Mouse (Mus musculus) midbrain, embryonic 14.5 days (tissue): ENCODE measurements around the gene BC030499. TPM values are rescaled to one million over a fixed set of nuclear protein-coding genes. Genes with fewer than 3 reads are reported as not detected.
"Not testable (repeated sequence)": the region's sequence is repeated elsewhere in the genome, so short reads cannot be mapped to it uniquely, and the experiment has no call there.

Experiments
- ATAC-seq: fragments of 200-750 bp; cut with Nextera tagmentation; 2 replicates; pipeline ENCODE4 v1.8.0; 2017; ENCODE audit warnings: moderate number of reproducible peaks, moderate library complexity; ENCODE audit not compliant: low FRiP score, low TSS enrichment
- DNase-seq: peaks from one replicate; pipeline ENCODE4 v3.0.0-alpha.2; 2015
- H3K27ac ChIP-seq: fragments of 300-500 bp; sonication (generic); replicated peaks from 2 replicates; pipeline ENCODE4 v1.5.1; 2014; ENCODE audit warnings: mild to moderate bottlenecking, low read depth, low read length, moderate library complexity
- H3K27me3 ChIP-seq: fragments of 300-500 bp; sonication (generic); 2 replicates; pipeline ENCODE4 v1.6.1; 2014; ENCODE audit warnings: low read length, control low read depth, mixed read lengths; ENCODE audit not compliant: control insufficient read depth, insufficient read depth
- H3K36me3 ChIP-seq: fragments of 300-500 bp; sonication (generic); 2 replicates; pipeline ENCODE4 v1.6.1; 2014; ENCODE audit warnings: low read length, control low read depth; ENCODE audit not compliant: control insufficient read depth, insufficient read depth
- H3K4me1 ChIP-seq: fragments of 300-500 bp; sonication (generic); 2 replicates; pipeline ENCODE4 v1.6.1; 2014; ENCODE audit warnings: mild to moderate bottlenecking, antibody characterized with exemption, low read length, control low read depth; ENCODE audit not compliant: control insufficient read depth, insufficient read depth
- H3K4me2 ChIP-seq: fragments of 300-500 bp; sonication (generic); 2 replicates; pipeline ENCODE4 v1.6.1; 2014; ENCODE audit warnings: mild to moderate bottlenecking, low read length, moderate library complexity
- H3K4me3 ChIP-seq: fragments of 300-500 bp; sonication (generic); replicated peaks from 2 replicates; pipeline ENCODE4 v1.5.1; 2014; ENCODE audit warnings: low read depth, low read length
- H3K9ac ChIP-seq: fragments of 300-500 bp; sonication (generic); replicated peaks from 2 replicates; pipeline ENCODE4 v1.6.1; 2014; ENCODE audit warnings: mild to moderate bottlenecking, low read length, moderate library complexity
- H3K9me3 ChIP-seq: fragments of 300-500 bp; sonication (generic); 2 replicates; pipeline ENCODE4 v1.6.1; 2016; ENCODE audit warnings: low read length, control low read depth, mixed read lengths; ENCODE audit not compliant: control insufficient read depth
- WGBS: fragments of 180-500 bp; shearing (Covaris S2); extraction: QIAGEN DNeasy Blood & Tissue Kit; methylation state at CpG from one replicate; pipeline ENCODE4 v1.1.7; 2014; 5-methylcytosine and 5-hydroxymethylcytosine counted together
- polyA plus RNA-seq: library from polyadenylated mRNA; unstranded; fragments of >200 nt; fragmentation: Nextera tagmentation; extraction: Ambion mirVana; gene quantifications from 2 replicates; pipeline ENCODE4 v1.2.1, GENCODE M21; 2014

The BC030499 gene
- polyA plus RNA-seq, 1 experiment from 2014 or later, result 0.34 TPM

GRCm38 (mm10) chr11:78261380-78262352 is 29.0 kb upstream of the BC030499 start, which contains the start of gene 2610507B11Rik:
Gene 2610507B11Rik, plus strand, starts transcription at chr11:78261752.
- H3K27ac ChIP-seq, result peak within 1 kb of the TSS; percentile 82
- H3K4me3 ChIP-seq, result peak within 1 kb of the TSS; percentile 87
- under 1% methylated on average over 96 of the region's 115 CpGs for WGBS
- peaks cover 30% of the 10 kb centered on the region for H3K36me3 ChIP-seq
- H3K27me3 ChIP-seq, result no peaks in the 10 kb centered on the region
- H3K4me1 ChIP-seq, result 0 out of 2 replicates have a peak, but pooled peaks cover 4% of the 10 kb centered on the region
- H3K4me2 ChIP-seq, result peak within 1 kb of the TSS; percentile 81
- H3K9me3 ChIP-seq, result no peaks in the 10 kb centered on the region
- H3K9ac ChIP-seq, result peak within 1 kb of the TSS; percentile 76
- DNase-seq (peak; percentile 98), ATAC-seq (peak; percentile 97)

DNA sequence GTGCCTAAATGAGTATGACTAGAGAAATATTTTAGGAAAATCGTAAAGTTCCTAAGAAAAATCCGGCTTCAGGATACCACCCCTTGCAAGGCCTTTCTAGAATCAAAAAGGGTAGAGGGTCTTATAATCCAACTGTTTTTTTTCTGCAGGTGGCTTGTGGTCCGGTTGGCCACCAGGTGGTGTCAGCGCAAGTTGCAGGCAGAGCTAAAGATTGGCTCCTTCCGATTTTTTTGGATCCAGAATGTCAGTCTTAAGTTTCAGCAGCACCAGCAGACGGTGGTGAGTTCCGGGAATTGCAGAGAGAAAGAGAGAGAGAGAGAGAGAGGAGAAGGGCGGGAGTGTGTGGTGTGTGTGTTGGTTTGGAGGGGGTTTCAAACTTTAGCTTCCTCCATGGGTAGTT is 28.1 kb upstream of the BC030499 start:
- H3K36me3 ChIP-seq, result peaks cover 39% of the 10 kb centered on the region
- 5% methylated on average over 8 of the region's 8 CpGs for WGBS
- H3K4me2 ChIP-seq, result peak overlapping the region; percentile 81
- 0 out of 2 replicates have a peak, but pooled peaks cover 4% of the 10 kb centered on the region for H3K4me1 ChIP-seq
- H3K9me3 ChIP-seq, result no peaks in the 10 kb centered on the region
- H3K27ac ChIP-seq, result no peak overlapping the region
- ATAC-seq, result no peak
- H3K27me3 ChIP-seq, result no peaks in the 10 kb centered on the region
- peak overlapping the region; percentile 76; the same call in 1 of the 2 replicates for H3K9ac ChIP-seq
- DNase-seq, result peak; percentile 81
- H3K4me3 ChIP-seq, result peak overlapping the region; percentile 87

GRCm38 (mm10) chr11:78265571-78265970 is 25.1 kb upstream of the BC030499 start:
- Histone ChIP-seq H3K27ac (no peak overlapping the region), H3K4me3 (no peak overlapping the region), H3K4me1 (0 out of 2 replicates have a peak, but pooled peaks cover 4% of the 10 kb centered on the region), H3K9me3 (no peaks in the 10 kb centered on the region), H3K27me3 (no peaks in the 10 kb centered on the region), H3K9ac (no peak overlapping the region), H3K4me2 (no peak overlapping the region), H3K36me3 (peaks cover 66% of the 10 kb centered on the region)
- DNase-seq, result no peak
- WGBS, result 97% methylated on average over 6 of the region's 6 CpGs
- no peak for ATAC-seq

DNA sequence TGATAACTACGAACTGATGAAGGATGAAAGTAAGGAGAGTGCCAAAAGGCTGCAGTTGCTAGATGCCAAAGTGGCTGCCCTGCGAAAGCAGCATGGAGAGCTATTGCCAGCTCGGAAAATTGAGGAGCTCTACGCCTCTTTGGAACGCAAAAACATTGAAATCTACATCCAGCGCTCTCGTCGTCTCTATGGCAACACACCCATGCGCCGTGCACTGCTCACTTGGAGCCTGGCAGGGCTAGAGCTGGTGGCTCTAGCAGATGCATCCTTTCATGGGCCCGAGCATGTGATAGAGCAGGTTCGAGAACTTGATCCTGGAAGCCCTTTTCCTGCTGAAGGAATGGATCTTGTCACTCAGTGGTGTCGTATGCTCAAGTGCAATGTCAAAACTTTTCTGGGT is 18.7 kb upstream of the BC030499 start:
- H3K9me3 ChIP-seq, result no peaks in the 10 kb centered on the region
- no peak for DNase-seq
- 90% methylated on average over 13 of the region's 13 CpGs for WGBS

DNA sequence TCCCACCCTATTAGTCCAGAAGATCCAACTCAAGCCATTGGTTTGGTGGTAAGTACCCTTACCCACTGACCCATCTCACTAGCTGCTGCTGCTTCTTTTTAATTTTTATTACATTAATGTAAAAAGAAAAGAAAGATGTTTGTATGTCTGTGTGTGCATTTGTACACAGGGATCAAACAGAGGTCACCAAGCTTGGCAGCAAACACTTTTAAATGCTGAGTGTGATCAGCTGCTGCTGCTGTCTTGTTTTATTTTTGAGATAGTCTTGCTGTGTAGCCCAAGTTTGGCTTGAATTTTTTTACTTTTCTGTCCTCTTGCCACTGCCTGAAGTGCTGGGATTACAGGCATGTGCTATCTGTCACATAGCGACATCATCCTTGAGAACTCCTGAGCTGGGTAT is 15.0 kb upstream of the BC030499 start:
- 100% methylated on average over 1 of the region's 1 CpGs for WGBS
- H3K9ac ChIP-seq, result no peak overlapping the region
- H3K4me2 ChIP-seq, result no peak overlapping the region
- ATAC-seq (no peak), DNase-seq (no peak)
- H3K36me3 ChIP-seq, result peaks cover 98% of the 10 kb centered on the region
- no peaks in the 10 kb centered on the region for H3K9me3 ChIP-seq
- H3K4me3 ChIP-seq, result no peak overlapping the region
- no peaks in the 10 kb centered on the region for H3K4me1 ChIP-seq
- H3K27me3 ChIP-seq, result no peaks in the 10 kb centered on the region
- H3K27ac ChIP-seq, result no peak overlapping the region

More for the DNA sequence above, 18.7 kb upstream of the BC030499 start:
- H3K27me3 ChIP-seq, result no peaks in the 10 kb centered on the region
- H3K4me2 ChIP-seq, result no peak overlapping the region
- ATAC-seq, result no peak
- no peak overlapping the region for H3K9ac ChIP-seq
- H3K27ac ChIP-seq, result no peak overlapping the region
- no peaks in the 10 kb centered on the region for H3K4me1 ChIP-seq
- no peak overlapping the region for H3K4me3 ChIP-seq
- H3K36me3 ChIP-seq, result peaks cover 94% of the 10 kb centered on the region

- not testable (repeated sequence) for H3K9ac ChIP-seq, H3K4me1 ChIP-seq, H3K4me3 ChIP-seq, H3K9me3 ChIP-seq, H3K27me3 ChIP-seq, DNase-seq, H3K27ac ChIP-seq, ATAC-seq, H3K4me2 ChIP-seq
- 93% methylated on average over 4 of the region's 4 CpGs for WGBS
- H3K36me3 ChIP-seq, result peaks cover 99% of the 10 kb centered on the region
Observed at GRCm38 (mm10) chr11:78276169-78276568, 14.5 kb upstream of the BC030499 start.

- ATAC-seq, result no peak
- H3K27me3 ChIP-seq, result no peaks in the 10 kb centered on the region
- H3K27ac ChIP-seq, result no peak overlapping the region
- no peak for DNase-seq
- H3K4me1 ChIP-seq, result no peaks in the 10 kb centered on the region
- H3K36me3 ChIP-seq, result peaks cover 99% of the 10 kb centered on the region
- H3K4me2 ChIP-seq, result no peak overlapping the region
- no peak overlapping the region for H3K4me3 ChIP-seq
- H3K9ac ChIP-seq, result no peak overlapping the region
- no peaks in the 10 kb centered on the region for H3K9me3 ChIP-seq
- WGBS, result 95% methylated on average over 7 of the region's 7 CpGs
Observed at GRCm38 (mm10) chr11:78278853-78279252, 11.8 kb upstream of the BC030499 start.

GRCm38 (mm10) chr11:78279586-78279985 is 11.1 kb upstream of the BC030499 start:
- Histone ChIP-seq H3K4me2 (no peak overlapping the region), H3K9ac (no peak overlapping the region), H3K36me3 (peaks cover 99% of the 10 kb centered on the region), H3K27me3 (no peaks in the 10 kb centered on the region), H3K4me1 (no peaks in the 10 kb centered on the region), H3K27ac (no peak overlapping the region), H3K4me3 (no peak overlapping the region), H3K9me3 (no peaks in the 10 kb centered on the region)
- DNase-seq (no peak), ATAC-seq (no peak)
- WGBS, result 90% methylated on average over 4 of the region's 4 CpGs
